Comparison of ENCODE assay signal across 8 mouse cellular contexts in the genomic region with DNA sequence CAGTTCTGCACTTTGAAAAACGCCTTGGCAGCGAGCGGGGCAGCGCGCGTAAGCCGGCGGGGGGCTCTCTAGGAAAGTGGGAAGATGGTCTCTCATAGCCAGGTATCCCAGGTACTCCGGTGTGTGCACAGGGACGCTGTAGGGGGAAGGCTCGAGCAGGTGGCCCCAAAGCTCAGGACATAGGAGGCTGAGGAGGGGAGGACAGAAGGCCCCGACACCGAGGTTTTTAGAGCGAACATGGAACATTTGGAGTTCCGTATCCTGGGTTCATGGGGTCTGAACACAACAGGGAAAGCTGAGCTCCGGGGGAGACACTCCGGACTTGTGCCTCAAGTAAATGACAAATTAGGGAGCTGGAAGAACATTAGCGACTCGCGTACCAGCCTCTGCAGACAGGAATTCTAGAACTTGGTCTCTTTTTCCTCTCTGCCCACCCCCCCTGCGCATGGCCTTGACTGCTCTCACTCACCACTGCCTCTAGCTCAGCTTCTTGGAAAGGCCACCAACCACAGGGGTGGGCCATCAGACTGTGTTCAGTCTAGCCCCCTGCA. TPM values are rescaled to one million over a fixed set of nuclear protein-coding genes. Genes with fewer than 3 reads are reported as not detected.
DNase-seq lines count a peak whose midpoint lies in the region; ATAC-seq and TF ChIP-seq lines count a peak whose summit lies in the region.

No protein-coding gene starts in this region.

- TF ChIP-seq RAD21 in CH12.LX (IDR thresholded peaks at IDR 0.05; ENCODE audit: low read depth, low read length): no peak

- H3K79me2 ChIP-seq in heart, adult 2 months (replicated peaks; ENCODE audit: control insufficient read depth, insufficient read depth, low read length): no peaks in the 10 kb centered on the region
- H3K79me2 ChIP-seq in CH12.LX (replicated peaks; ENCODE audit: control insufficient read depth, extremely low read depth, insufficient read depth, poor library complexity, severe bottlenecking): no peaks in the 10 kb centered on the region

- H3K36me3 ChIP-seq in heart, adult 2 months (ENCODE audit: control insufficient read depth, insufficient read depth, low read length): no peaks in the 10 kb centered on the region
- no peaks in the 10 kb centered on the region for H3K36me3 ChIP-seq in CH12.LX (replicated peaks in 1 of 2; ENCODE audit: control insufficient read depth in 1 of 2, insufficient read depth in 1 of 2, low read length in 1 of 2)
- H3K36me3 ChIP-seq in embryonic facial prominence, embryonic 13.5 days: peaks cover 14% of the 10 kb centered on the region
- 0 out of 2 replicates have a peak, but pooled peaks cover 7% of the 10 kb centered on the region for H3K36me3 ChIP-seq in limb, embryonic 12.5 days

- WGBS in heart, adult 2 months: 20% methylated on average over 21 of the region's 21 CpGs
- 1% methylated on average over 21 of the region's 21 CpGs for WGBS in embryonic facial prominence, embryonic 13.5 days
- WGBS in limb, embryonic 12.5 days: 1% methylated on average over 21 of the region's 21 CpGs

- DNase-seq in heart, adult 2 months: no peak
- no peak for DNase-seq in heart, postnatal 10 days
- DNase-seq in CH12.LX (ENCODE audit: extremely low read depth) (no peak), adipocyte (ENCODE audit: low spot score) (no peak)
- DNase-seq in retina, postnatal 1 day: peak; percentile 63
- no peak for DNase-seq in testis, postnatal 14 days (ENCODE audit: low spot score)

- no peak for TF ChIP-seq EP300 in heart, adult 2 months (IDR thresholded peaks at IDR 0.05; ENCODE audit: insufficient read depth, low read depth, low read length)
- TF ChIP-seq EP300 in CH12.LX (IDR thresholded peaks at IDR 0.05; ENCODE audit: low read length): no peak

- H3K9me3 ChIP-seq in CH12.LX (replicated peaks; ENCODE audit: low read length): no peaks in the 10 kb centered on the region
- H3K9me3 ChIP-seq in embryonic facial prominence, embryonic 13.5 days: no peaks in the 10 kb centered on the region
- no peaks in the 10 kb centered on the region for H3K9me3 ChIP-seq in limb, embryonic 12.5 days

- no peak for TF ChIP-seq POLR2A in heart, adult 2 months (IDR thresholded peaks at IDR 0.05; ENCODE audit: insufficient read depth, low read depth, low read length)
- no peak for TF ChIP-seq POLR2A in CH12.LX (IDR thresholded peaks at IDR 0.05; ENCODE audit: low read depth, low read length)

- H3K4me1 ChIP-seq in heart, adult 2 months (ENCODE audit: control insufficient read depth, insufficient read depth, low read length): peaks cover 5% of the 10 kb centered on the region; the same call in 1 of the 2 replicates
- H3K4me1 ChIP-seq in CH12.LX (ENCODE audit: control insufficient read depth in 1 of 2, insufficient read depth in 2 of 2): peaks cover 17 to 56% of the 10 kb centered on the region in 2 experiments
- H3K4me1 ChIP-seq in embryonic facial prominence, embryonic 13.5 days: peaks cover 63% of the 10 kb centered on the region
- peaks cover 60% of the 10 kb centered on the region for H3K4me1 ChIP-seq in limb, embryonic 12.5 days (replicated peaks)

- H3K4me2 ChIP-seq in CH12.LX (ENCODE audit: insufficient read depth, low read depth, poor library complexity, severe bottlenecking): peak overlapping the region; percentile 94
- peak overlapping the region; percentile 92 for H3K4me2 ChIP-seq in embryonic facial prominence, embryonic 13.5 days
- H3K4me2 ChIP-seq in limb, embryonic 12.5 days: peak overlapping the region; percentile 98

- no peak overlapping the region for H3K27ac ChIP-seq in heart, adult 2 months
- no peak overlapping the region for H3K27ac ChIP-seq in CH12.LX (ENCODE audit: insufficient read depth, low read depth)
- peak overlapping the region; percentile 89 for H3K27ac ChIP-seq in embryonic facial prominence, embryonic 13.5 days
- 0 out of 2 replicates have a peak overlapping the region, but pooled peaks have one; percentile 76 for H3K27ac ChIP-seq in limb, embryonic 12.5 days

- in situ Hi-C loops in CH12.LX (cut with MboI; ENCODE audit: low pct_ligation_motif_present, low pct_unique_long_range_greater_than_20kb, low sequenced_read_pairs): no loop called here

- H3K4me3 ChIP-seq in heart, adult 2 months: peak overlapping the region; percentile 48
- H3K4me3 ChIP-seq in CH12.LX (replicated peaks in 1 of 3; ENCODE audit: low read depth in 2 of 3, low read length in 2 of 3, poor library complexity in 1 of 3): no peak overlapping the region
- H3K4me3 ChIP-seq in embryonic facial prominence, embryonic 13.5 days: peak overlapping the region; percentile 75
- H3K4me3 ChIP-seq in limb, embryonic 12.5 days (replicated peaks): peak overlapping the region; percentile 82

- dilution Hi-C loops in CH12.LX (cut with MboI; ENCODE audit: extremely low pct_ligation_motif_present, extremely low pct_unique_long_range_greater_than_20kb, low sequenced_read_pairs): no loop called here

- no peak overlapping the region for H3K9ac ChIP-seq in heart, adult 2 months (ENCODE audit: low read depth, low read length)
- no peak overlapping the region; the same call in 1 of the 2 replicates for H3K9ac ChIP-seq in CH12.LX (ENCODE audit: insufficient read depth, low read depth)
- peak overlapping the region; percentile 83 for H3K9ac ChIP-seq in embryonic facial prominence, embryonic 13.5 days
- H3K9ac ChIP-seq in limb, embryonic 12.5 days (replicated peaks): peak overlapping the region; percentile 88

- intact Hi-C loops in heart, adult 2 months (cut with DNase I): no loop called here
- intact Hi-C loops in heart, postnatal 10 days (cut with DNase I): no loop called here

- H3K27me3 ChIP-seq in heart, adult 2 months (ENCODE audit: control insufficient read depth, insufficient read depth, low read length): peaks cover 5% of the 10 kb centered on the region; the same call in 1 of the 2 replicates
- H3K27me3 ChIP-seq in CH12.LX (replicated peaks): peaks cover 79% of the 10 kb centered on the region
- peaks cover 22% of the 10 kb centered on the region for H3K27me3 ChIP-seq in embryonic facial prominence, embryonic 13.5 days
- H3K27me3 ChIP-seq in limb, embryonic 12.5 days: peaks cover 65% of the 10 kb centered on the region

- no peak for ATAC-seq in embryonic facial prominence, embryonic 13.5 days (ENCODE audit: insufficient number of reproducible peaks, insufficient read depth, low FRiP score, low TSS enrichment, low read depth)
- no peak for ATAC-seq in limb, embryonic 12.5 days (ENCODE audit: insufficient number of reproducible peaks, insufficient read depth, low FRiP score, low TSS enrichment, low read depth)

- TF ChIP-seq CTCF in heart, adult 2 months (IDR thresholded peaks at IDR 0.05): no peak
- TF ChIP-seq CTCF in CH12.LX (conservative IDR thresholded peaks at IDR 0.05 in 1 of 2, IDR thresholded peaks at IDR 0.05 in 1 of 2; ENCODE audit: low read depth in 2 of 2, low read length in 2 of 2): no peak

TF ChIP-seq in CH12.LX, 34 proteins besides CTCF, POLR2A, EP300 and RAD21 (continues in another document):
- TF ChIP-seq ZKSCAN1 (IDR thresholded peaks at IDR 0.05; ENCODE audit: borderline replicate concordance, low read depth, low read length) (no peak), ETS1 (conservative IDR thresholded peaks at IDR 0.05; ENCODE audit: low read depth, low read length) (no peak), USF2 (conservative IDR thresholded peaks at IDR 0.05; ENCODE audit: low read depth, low read length) (no peak), MYC (IDR thresholded peaks at IDR 0.05; ENCODE audit: low read depth, low read length) (no peak), ZMIZ1 (IDR thresholded peaks at IDR 0.05; ENCODE audit: low read depth, low read length) (no peak), ZNF384 (IDR thresholded peaks at IDR 0.05; ENCODE audit: low read depth, low read length) (no peak), HCFC1 (IDR thresholded peaks at IDR 0.05; ENCODE audit: low read depth, low read length) (no peak), SIN3A (IDR thresholded peaks at IDR 0.05; ENCODE audit: low read length) (no peak)

RNA-seq across cellular contexts. Expression of gene Cacnb3, which starts 4.7 kb away (rescaled TPM):
- total RNA-seq in heart, adult 2 months (2021): 1 to 10 TPM; 2.6 to 2.7 TPM
- 6.5 and 7.7 TPM in 2 replicates for polyA plus RNA-seq in heart, adult 2 months (2012; rRNA removed)
- 10 to 100 TPM; 13.6 to 14.0 TPM for total RNA-seq in heart, postnatal 10 days (2021)
- total RNA-seq in CH12.LX (2012; rRNA removed): 2.9 and 4.3 TPM in 2 replicates
- 2.3 and 2.5 TPM in 2 replicates for total RNA-seq in CH12.LX (2014; rRNA removed)
- 5.7 and 7.0 TPM in 2 replicates for polyA plus RNA-seq in CH12.LX (2012; ENCODE audit: insufficient read length, low read depth)
- polyA plus RNA-seq in embryonic facial prominence, embryonic 13.5 days (2015; fragmentation: Nextera tagmentation; extraction: Ambion mirVana): 55.6 and 55.7 TPM in 2 replicates
- 43.1 and 44.3 TPM in 2 replicates for polyA plus RNA-seq in limb, embryonic 12.5 days (2016; fragmentation: Nextera tagmentation; extraction: Ambion mirVana)

RNA-seq across cellular contexts. Expression of gene Adcy6, which starts 25.5 kb away (rescaled TPM):
- total RNA-seq in heart, adult 2 months (2021): 100 to 1,000 TPM; 153 to 220 TPM
- polyA plus RNA-seq in heart, adult 2 months (2012; rRNA removed): 136 and 211 TPM in 2 replicates
- 100 to 1,000 TPM; 187 to 200 TPM for total RNA-seq in heart, postnatal 10 days (2021)
- total RNA-seq in CH12.LX (2012; rRNA removed) (1.5 and 2.6 TPM in 2 replicates), CH12.LX (2014; rRNA removed) (0.05 TPM in 1 of 2 replicates, not detected in the other)
- 0.06 and 0.11 TPM in 2 replicates for polyA plus RNA-seq in CH12.LX (2012; ENCODE audit: insufficient read length, low read depth)
- polyA plus RNA-seq in embryonic facial prominence, embryonic 13.5 days (2015; fragmentation: Nextera tagmentation; extraction: Ambion mirVana): 11.7 and 19.5 TPM in 2 replicates
- polyA plus RNA-seq in limb, embryonic 12.5 days (2016; fragmentation: Nextera tagmentation; extraction: Ambion mirVana): 22.1 and 25.7 TPM in 2 replicates

RNA-seq across cellular contexts. Expression of gene Ddx23, which starts 27.3 kb away (rescaled TPM):
- 10 to 100 TPM; 47.9 to 55.4 TPM for total RNA-seq in heart, adult 2 months (2021)
- 18.9 and 30.7 TPM in 2 replicates for polyA plus RNA-seq in heart, adult 2 months (2012; rRNA removed)
- 10 to 100 TPM; 55.2 to 57.2 TPM for total RNA-seq in heart, postnatal 10 days (2021)
- 103 and 132 TPM in 2 replicates for total RNA-seq in CH12.LX (2012; rRNA removed)
- total RNA-seq in CH12.LX (2014; rRNA removed): 58.5 and 59.4 TPM in 2 replicates
- 148 and 181 TPM in 2 replicates for polyA plus RNA-seq in CH12.LX (2012; ENCODE audit: insufficient read length, low read depth)
- 34.5 and 35.4 TPM in 2 replicates for polyA plus RNA-seq in embryonic facial prominence, embryonic 13.5 days (2015; fragmentation: Nextera tagmentation; extraction: Ambion mirVana)
- 24.5 and 31.5 TPM in 2 replicates for polyA plus RNA-seq in limb, embryonic 12.5 days (2016; fragmentation: Nextera tagmentation; extraction: Ambion mirVana)

RNA-seq across cellular contexts. Expression of gene Rnd1, which starts 41.9 kb away (rescaled TPM):
- 1 to 10 TPM; 1.1 to 1.3 TPM for total RNA-seq in heart, adult 2 months (2021)
- polyA plus RNA-seq in heart, adult 2 months (2012; rRNA removed): 2.6 and 3.3 TPM in 2 replicates
- 1 to 10 TPM in 1 of 2 experiments, under 1 TPM in 1; 0.84 to 1.9 TPM for total RNA-seq in heart, postnatal 10 days (2021)
- total RNA-seq in CH12.LX (2012; rRNA removed): 3.8 and 6.3 TPM in 2 replicates
- 5.8 and 9.4 TPM in 2 replicates for total RNA-seq in CH12.LX (2014; rRNA removed)
- 5.7 and 6.0 TPM in 2 replicates for polyA plus RNA-seq in CH12.LX (2012; ENCODE audit: insufficient read length, low read depth)
- polyA plus RNA-seq in embryonic facial prominence, embryonic 13.5 days (2015; fragmentation: Nextera tagmentation; extraction: Ambion mirVana): 0.50 and 0.59 TPM in 2 replicates
- polyA plus RNA-seq in limb, embryonic 12.5 days (2016; fragmentation: Nextera tagmentation; extraction: Ambion mirVana): 0.24 and 0.54 TPM in 2 replicates

Comparison
In these comparisons a context has a peak if more than half of its experiments do, and no peak if none do; other contexts are left out.
1. H3K27ac ChIP-seq: peak in embryonic facial prominence, embryonic 13.5 days (single experiment) and limb, embryonic 12.5 days (single experiment); none in heart, adult 2 months (single experiment) and CH12.LX (single experiment).
2. H3K4me3 ChIP-seq: peak in heart, adult 2 months (single experiment), embryonic facial prominence, embryonic 13.5 days (single experiment) and limb, embryonic 12.5 days (single experiment); none in CH12.LX (0 of 3).
3. H3K9ac ChIP-seq: peak in embryonic facial prominence, embryonic 13.5 days (single experiment) and limb, embryonic 12.5 days (single experiment); none in heart, adult 2 months (single experiment) and CH12.LX (single experiment).
4. RNA of gene Adcy6, which starts 25.5 kb away (polyA plus RNA-seq): 136 to 211 TPM in heart, adult 2 months, 22.1 to 25.7 TPM in limb, embryonic 12.5 days and 11.7 to 19.5 TPM in embryonic facial prominence, embryonic 13.5 days; 0.06 to 0.11 TPM in CH12.LX; every median in the first group is over 10 times any median in the second.
5. Peak in every context shown above with its lines, with median percentiles within 50 percentile points of each other: H3K4me2 ChIP-seq.